Mouse (Mus musculus): ENCODE results near the gene Ptger3. TPM values are rescaled to one million over a fixed set of nuclear protein-coding genes. Genes with fewer than 3 reads are reported as not detected.
A peak's percentile ranks its signal among the peaks of the same experiment; 100 is the strongest.

The Ptger3 gene
- polyA plus RNA-seq, 1 experiment from 2014 or later = 2.9 TPM

GRCm38 (mm10) chr3:157605411-157605740, 38.7 kb downstream of the Ptger3 start:
- ATAC-seq (ENCODE audit: low FRiP score, low read depth) = no peak

GRCm38 (mm10) chr3:157613542-157613941, 46.9 kb downstream of the Ptger3 start:
- no peaks in the 10 kb centered on the region for H3K27me3 ChIP-seq (replicated peaks)
- no peak overlapping the region for H3K9ac ChIP-seq
- no peak overlapping the region for H3K27ac ChIP-seq
- no peak for ATAC-seq (ENCODE audit: low FRiP score, low read depth)
- no peaks in the 10 kb centered on the region for H3K36me3 ChIP-seq
- no peaks in the 10 kb centered on the region for H3K9me3 ChIP-seq
- H3K4me2 ChIP-seq (replicated peaks) = no peak overlapping the region
- H3K4me1 ChIP-seq = no peaks in the 10 kb centered on the region
- H3K4me3 ChIP-seq = no peak overlapping the region
- 65% methylated on average over 1 of the region's 1 CpGs for WGBS

More at GRCm38 (mm10) chr3:157605411-157605740, 38.7 kb downstream of the Ptger3 start:
- Histone ChIP-seq H3K4me3 (no peak overlapping the region), H3K27me3 (replicated peaks) (no peaks in the 10 kb centered on the region), H3K36me3 (no peaks in the 10 kb centered on the region), H3K4me1 (no peaks in the 10 kb centered on the region), H3K9ac (no peak overlapping the region), H3K9me3 (no peaks in the 10 kb centered on the region), H3K27ac (no peak overlapping the region), H3K4me2 (replicated peaks) (no peak overlapping the region)

GRCm38 (mm10) chr3:157616949-157617348, 50.3 kb downstream of the Ptger3 start:
- ATAC-seq (ENCODE audit: low FRiP score, low read depth) = no peak
- H3K36me3 ChIP-seq = no peaks in the 10 kb centered on the region
- no peak overlapping the region for H3K4me3 ChIP-seq
- no peak overlapping the region for H3K4me2 ChIP-seq (replicated peaks)
- no peaks in the 10 kb centered on the region for H3K27me3 ChIP-seq (replicated peaks)
- H3K4me1 ChIP-seq = no peaks in the 10 kb centered on the region
- no peaks in the 10 kb centered on the region for H3K9me3 ChIP-seq
- no peak overlapping the region for H3K27ac ChIP-seq
- no peak overlapping the region for H3K9ac ChIP-seq

- Histone ChIP-seq H3K4me2 (replicated peaks) (no peak overlapping the region), H3K27me3 (replicated peaks) (no peaks in the 10 kb centered on the region), H3K9ac (no peak overlapping the region), H3K4me3 (no peak overlapping the region), H3K4me1 (no peaks in the 10 kb centered on the region), H3K9me3 (no peaks in the 10 kb centered on the region), H3K36me3 (no peaks in the 10 kb centered on the region), H3K27ac (no peak overlapping the region)
- 77% methylated on average over 3 of the region's 3 CpGs for WGBS
- ATAC-seq (ENCODE audit: low FRiP score, low read depth) = 0 out of 2 replicates have a peak, but pooled peaks have one; percentile 29
Observed at GRCm38 (mm10) chr3:157627407-157627806, 60.7 kb downstream of the Ptger3 start.

GRCm38 (mm10) chr3:157630671-157631070, 64.0 kb downstream of the Ptger3 start:
- no peak; the same call in 1 of the 2 replicates for ATAC-seq (ENCODE audit: low FRiP score, low read depth)
- no peak overlapping the region for H3K27ac ChIP-seq
- H3K27me3 ChIP-seq (replicated peaks) = no peaks in the 10 kb centered on the region
- WGBS = 83% methylated on average over 5 of the region's 5 CpGs
- no peak overlapping the region for H3K4me2 ChIP-seq (replicated peaks)
- H3K4me3 ChIP-seq = no peak overlapping the region
- H3K9ac ChIP-seq = no peak overlapping the region
- no peaks in the 10 kb centered on the region for H3K36me3 ChIP-seq
- no peaks in the 10 kb centered on the region for H3K4me1 ChIP-seq
- H3K9me3 ChIP-seq = no peaks in the 10 kb centered on the region

- no peak for ATAC-seq (ENCODE audit: low FRiP score, low read depth)
- Histone ChIP-seq H3K4me2 (replicated peaks) (no peak overlapping the region), H3K4me1 (no peaks in the 10 kb centered on the region), H3K36me3 (no peaks in the 10 kb centered on the region), H3K27me3 (replicated peaks) (no peaks in the 10 kb centered on the region), H3K4me3 (no peak overlapping the region), H3K9me3 (no peaks in the 10 kb centered on the region), H3K27ac (no peak overlapping the region), H3K9ac (no peak overlapping the region)
- 79% methylated on average over 2 of the region's 2 CpGs for WGBS
Observed at GRCm38 (mm10) chr3:157631383-157631782, 64.7 kb downstream of the Ptger3 start.

GRCm38 (mm10) chr3:157634431-157634830, 67.7 kb downstream of the Ptger3 start:
- Histone ChIP-seq H3K4me1 (no peaks in the 10 kb centered on the region), H3K4me2 (replicated peaks) (no peak overlapping the region), H3K36me3 (no peaks in the 10 kb centered on the region), H3K4me3 (no peak overlapping the region), H3K27ac (no peak overlapping the region), H3K27me3 (replicated peaks) (no peaks in the 10 kb centered on the region), H3K9ac (no peak overlapping the region), H3K9me3 (no peaks in the 10 kb centered on the region)
- WGBS = 78% methylated on average over 3 of the region's 3 CpGs
- no peak for ATAC-seq (ENCODE audit: low FRiP score, low read depth)

GRCm38 (mm10) chr3:157635713-157636112, 69.0 kb downstream of the Ptger3 start:
- 88% methylated on average over 4 of the region's 4 CpGs for WGBS

GRCm38 (mm10) chr3:157636887-157637286, 70.2 kb downstream of the Ptger3 start:
- no peak overlapping the region for H3K4me2 ChIP-seq (replicated peaks)
- no peak overlapping the region for H3K9ac ChIP-seq
- H3K36me3 ChIP-seq = no peaks in the 10 kb centered on the region
- H3K27me3 ChIP-seq (replicated peaks) = no peaks in the 10 kb centered on the region
- no peak overlapping the region for H3K4me3 ChIP-seq
- H3K4me1 ChIP-seq = no peaks in the 10 kb centered on the region
- no peak overlapping the region for H3K27ac ChIP-seq
- no peaks in the 10 kb centered on the region for H3K9me3 ChIP-seq
- no peak for ATAC-seq (ENCODE audit: low FRiP score, low read depth)

More at GRCm38 (mm10) chr3:157635713-157636112, 69.0 kb downstream of the Ptger3 start:
- H3K27ac ChIP-seq = no peak overlapping the region
- H3K27me3 ChIP-seq (replicated peaks) = no peaks in the 10 kb centered on the region
- no peak overlapping the region for H3K4me3 ChIP-seq
- H3K36me3 ChIP-seq = no peaks in the 10 kb centered on the region
- H3K4me2 ChIP-seq (replicated peaks) = no peak overlapping the region
- no peaks in the 10 kb centered on the region for H3K9me3 ChIP-seq
- H3K4me1 ChIP-seq = no peaks in the 10 kb centered on the region
- no peak overlapping the region for H3K9ac ChIP-seq
- no peak for ATAC-seq (ENCODE audit: low FRiP score, low read depth)

- no peaks in the 10 kb centered on the region for H3K9me3 ChIP-seq
- H3K4me2 ChIP-seq (replicated peaks) = no peak overlapping the region
- no peaks in the 10 kb centered on the region for H3K4me1 ChIP-seq
- WGBS = 68% methylated on average over 2 of the region's 2 CpGs
- ATAC-seq (ENCODE audit: low FRiP score, low read depth) = no peak
- H3K4me3 ChIP-seq = no peak overlapping the region
- H3K9ac ChIP-seq = no peak overlapping the region
- no peak overlapping the region for H3K27ac ChIP-seq
- H3K27me3 ChIP-seq (replicated peaks) = no peaks in the 10 kb centered on the region
- no peaks in the 10 kb centered on the region for H3K36me3 ChIP-seq
Observed at GRCm38 (mm10) chr3:157637341-157637740, 70.6 kb downstream of the Ptger3 start.

GRCm38 (mm10) chr3:157641634-157642033, 74.9 kb downstream of the Ptger3 start:
- H3K9me3 ChIP-seq = no peaks in the 10 kb centered on the region
- 84% methylated on average over 4 of the region's 4 CpGs for WGBS
- no peak for ATAC-seq (ENCODE audit: low FRiP score, low read depth)

GRCm38 (mm10) chr3:157661622-157662021, 94.9 kb downstream of the Ptger3 start:
- WGBS = 92% methylated on average over 7 of the region's 7 CpGs
- H3K9ac ChIP-seq = no peak overlapping the region

More at GRCm38 (mm10) chr3:157641634-157642033, 74.9 kb downstream of the Ptger3 start:
- no peak overlapping the region for H3K4me3 ChIP-seq
- no peaks in the 10 kb centered on the region for H3K36me3 ChIP-seq
- no peaks in the 10 kb centered on the region for H3K27me3 ChIP-seq (replicated peaks)
- no peak overlapping the region for H3K9ac ChIP-seq
- no peaks in the 10 kb centered on the region for H3K4me1 ChIP-seq
- no peak overlapping the region for H3K27ac ChIP-seq
- H3K4me2 ChIP-seq (replicated peaks) = no peak overlapping the region

GRCm38 (mm10) chr3:157664486-157665041, 97.9 kb downstream of the Ptger3 start:
- ATAC-seq (ENCODE audit: low FRiP score, low read depth) = no peak
- H3K36me3 ChIP-seq = no peaks in the 10 kb centered on the region
- no peaks in the 10 kb centered on the region for H3K27me3 ChIP-seq (replicated peaks)
- no peak overlapping the region for H3K27ac ChIP-seq
- H3K4me1 ChIP-seq = no peaks in the 10 kb centered on the region
- H3K9me3 ChIP-seq = no peaks in the 10 kb centered on the region
- H3K9ac ChIP-seq = no peak overlapping the region
- no peak overlapping the region for H3K4me2 ChIP-seq (replicated peaks)
- H3K4me3 ChIP-seq = no peak overlapping the region

More at GRCm38 (mm10) chr3:157661622-157662021, 94.9 kb downstream of the Ptger3 start:
- ATAC-seq (ENCODE audit: low FRiP score, low read depth) = no peak
- Histone ChIP-seq H3K9me3 (no peaks in the 10 kb centered on the region), H3K27ac (no peak overlapping the region), H3K4me1 (no peaks in the 10 kb centered on the region), H3K4me3 (no peak overlapping the region), H3K4me2 (replicated peaks) (no peak overlapping the region), H3K27me3 (replicated peaks) (no peaks in the 10 kb centered on the region), H3K36me3 (no peaks in the 10 kb centered on the region)

All from neural tube, embryonic 12.5 days (tissue).